Mouse (Mus musculus) myocyte (in vitro differentiated cells): ENCODE measurements around the gene H2afy. TPM values are rescaled to one million over a fixed set of nuclear protein-coding genes. Genes with fewer than 3 reads are reported as not detected.

Experiments used
- H3K27me3 ChIP-seq: one replicate; pipeline ENCODE4 v1.6.1; 2011; ENCODE audit not compliant: control insufficient read depth, insufficient read depth, insufficient read length
- H3K36me3 ChIP-seq: one replicate; pipeline ENCODE4 v1.6.1; 2011; ENCODE audit not compliant: control insufficient read depth, insufficient read depth
- H3K4me2 ChIP-seq: one replicate; pipeline ENCODE4 v1.6.1; 2011; ENCODE audit warnings: low read depth, control low read depth
- H3K4me3 ChIP-seq: one replicate; pipeline ENCODE4 v1.5.1; 2011; ENCODE audit warnings: mild to moderate bottlenecking, control low read depth, moderate library complexity
- H3K79me2 ChIP-seq: one replicate; pipeline ENCODE4 v1.6.1; 2011; ENCODE audit not compliant: control insufficient read depth, insufficient read depth
- H3ac ChIP-seq: one replicate; pipeline ENCODE4 v1.6.1; 2011; ENCODE audit not compliant: control insufficient read depth, insufficient read length
- CEBPB ChIP-seq: IDR thresholded peaks from 2 replicates; pipeline ENCODE4 v1.6.1; 2011; ENCODE audit warnings: mild to moderate bottlenecking, moderate library complexity; ENCODE audit not compliant: poor library complexity, insufficient read depth, severe bottlenecking
- E2F4 ChIP-seq: IDR thresholded peaks from one replicate; pipeline ENCODE4 v1.6.1; 2011; ENCODE audit warnings: mild to moderate bottlenecking, control low read depth, moderate library complexity; ENCODE audit not compliant: insufficient read depth
- MAX ChIP-seq: IDR thresholded peaks from one replicate; pipeline ENCODE4 v1.6.1; 2011; ENCODE audit warnings: low read depth, mild to moderate bottlenecking, control low read depth
- MYOD1 ChIP-seq, 3 experiments: IDR thresholded peaks; one replicate each; pipeline ENCODE4 v1.6.1; 2011; ENCODE audit warnings: control low read depth in 2 of 3, low read depth in 2 of 3, mild to moderate bottlenecking in 2 of 3, moderate library complexity in 1 of 3; ENCODE audit not compliant: insufficient read length in 2 of 3, control insufficient read depth in 1 of 3
- MYOG ChIP-seq, 3 experiments: IDR thresholded peaks; one replicate each; pipeline ENCODE4 v1.6.1; 2011; ENCODE audit warnings: control low read depth in 2 of 3, low read depth in 2 of 3, mild to moderate bottlenecking in 2 of 3; ENCODE audit not compliant: insufficient read length in 2 of 3, control insufficient read depth in 1 of 3, insufficient read depth in 1 of 3
- POLR2A ChIP-seq: IDR thresholded peaks from one replicate; pipeline ENCODE4 v1.6.1; 2011; ENCODE audit warnings: low read depth, mild to moderate bottlenecking, control low read depth, moderate library complexity; ENCODE audit not compliant: insufficient read length
- POLR2AphosphoS2 ChIP-seq: IDR thresholded peaks from one replicate; pipeline ENCODE4 v1.6.1; 2011; ENCODE audit warnings: low read depth, control low read depth; ENCODE audit not compliant: insufficient read length
- REST ChIP-seq: IDR thresholded peaks from one replicate; pipeline ENCODE4 v1.6.1; 2011; ENCODE audit warnings: mild to moderate bottlenecking, control low read depth, moderate library complexity; ENCODE audit not compliant: insufficient read depth, insufficient read length
- SRF ChIP-seq: IDR thresholded peaks from one replicate; pipeline ENCODE4 v1.6.1; 2011; ENCODE audit warnings: low read depth; ENCODE audit not compliant: control insufficient read depth, insufficient read length
- TCF12 ChIP-seq: IDR thresholded peaks from one replicate; pipeline ENCODE4 v1.6.1; 2011; ENCODE audit warnings: mild to moderate bottlenecking, control low read depth; ENCODE audit not compliant: poor library complexity, insufficient read depth, severe bottlenecking
- TCF3 ChIP-seq: IDR thresholded peaks from one replicate; pipeline ENCODE4 v1.6.1; 2011; ENCODE audit warnings: low read depth, control low read depth; ENCODE audit not compliant: insufficient read length
- USF1 ChIP-seq: IDR thresholded peaks from one replicate; pipeline ENCODE4 v1.6.1; 2011; ENCODE audit warnings: low read depth, mild to moderate bottlenecking, control low read depth, moderate library complexity
- polyA plus RNA-seq: library from polyadenylated mRNA; unstranded; fragments of >200 nt; fragmentation: generic; extraction: Trizol; gene quantifications from one replicate; pipeline ENCODE4 v1.2.1, GENCODE M21; 2012; ENCODE audit warnings: missing spikeins

The H2afy gene
- polyA plus RNA-seq, 1 experiment: 62.8 TPM

GRCm38 (mm10) chr13:56108849-56109519, 27.2 kb downstream of the H2afy start:
- H3K79me2 ChIP-seq: peaks cover 28% of the 10 kb centered on the region
- no peak overlapping the region for H3K4me2 ChIP-seq
- H3ac ChIP-seq: no peak overlapping the region
- no peaks in the 10 kb centered on the region for H3K36me3 ChIP-seq
- no peaks in the 10 kb centered on the region for H3K27me3 ChIP-seq
- TF ChIP-seq MAX (no peak), MYOG (IDR thresholded peaks at IDR 0.05; ENCODE audit: control insufficient read depth in 1 of 3, insufficient read depth in 1 of 3, insufficient read length in 2 of 3, low read depth in 2 of 3) (no peak), E2F4 (no peak), POLR2A (no peak), MYOD1 (IDR thresholded peaks at IDR 0.05; ENCODE audit: control insufficient read depth in 1 of 3, insufficient read length in 2 of 3, low read depth in 2 of 3) (no peak), TCF3 (no peak)
- H3K4me3 ChIP-seq: no peak overlapping the region

- no peak for TF ChIP-seq REST
- no peak for TF ChIP-seq MYOD1 (IDR thresholded peaks at IDR 0.05; ENCODE audit: control insufficient read depth in 1 of 3, insufficient read length in 2 of 3, low read depth in 2 of 3)
- TF ChIP-seq SRF: no peak
- TF ChIP-seq CEBPB: no peak
- TF ChIP-seq POLR2A: no peak
- Histone ChIP-seq H3K36me3 (no peaks in the 10 kb centered on the region), H3K79me2 (peaks cover 24% of the 10 kb centered on the region), H3K4me3 (no peak overlapping the region), H3ac (no peak overlapping the region), H3K27me3 (no peaks in the 10 kb centered on the region), H3K4me2 (no peak overlapping the region)
Measured at GRCm38 (mm10) chr13:56104971-56105391, 31.2 kb downstream of the H2afy start.

GRCm38 (mm10) chr13:56103796-56104746, 32.1 kb downstream of the H2afy start:
- Histone ChIP-seq H3K4me2 (no peak overlapping the region), H3K27me3 (no peaks in the 10 kb centered on the region), H3ac (no peak overlapping the region), H3K36me3 (no peaks in the 10 kb centered on the region), H3K4me3 (no peak overlapping the region), H3K79me2 (peaks cover 15% of the 10 kb centered on the region)
- no peak for TF ChIP-seq POLR2A
- no peak for TF ChIP-seq MAX
- TF ChIP-seq REST: no peak
- no peak for TF ChIP-seq POLR2AphosphoS2
- no peak for TF ChIP-seq TCF3
- TF ChIP-seq TCF12: no peak
- no peak for TF ChIP-seq MYOG (IDR thresholded peaks at IDR 0.05; ENCODE audit: control insufficient read depth in 1 of 3, insufficient read depth in 1 of 3, insufficient read length in 2 of 3, low read depth in 2 of 3)
- TF ChIP-seq USF1: no peak
- TF ChIP-seq MYOD1 (IDR thresholded peaks at IDR 0.05; ENCODE audit: control insufficient read depth in 1 of 3, insufficient read length in 2 of 3, low read depth in 2 of 3): no peak
- TF ChIP-seq CEBPB: no peak
- no peak for TF ChIP-seq E2F4

- H3K4me2 ChIP-seq: no peak overlapping the region
- no peak overlapping the region for H3ac ChIP-seq
- no peak for TF ChIP-seq TCF3
- no peak for TF ChIP-seq TCF12
- TF ChIP-seq E2F4: no peak
- no peak for TF ChIP-seq POLR2A
- TF ChIP-seq REST: no peak
- no peak for TF ChIP-seq CEBPB
- no peak for TF ChIP-seq MYOD1 (IDR thresholded peaks at IDR 0.05; ENCODE audit: control insufficient read depth in 1 of 3, insufficient read length in 2 of 3, low read depth in 2 of 3)
- no peak for TF ChIP-seq SRF
- no peak for TF ChIP-seq MYOG (IDR thresholded peaks at IDR 0.05; ENCODE audit: control insufficient read depth in 1 of 3, insufficient read depth in 1 of 3, insufficient read length in 2 of 3, low read depth in 2 of 3)
- no peak for TF ChIP-seq USF1
- TF ChIP-seq POLR2AphosphoS2: no peak
- no peak for TF ChIP-seq MAX
- no peaks in the 10 kb centered on the region for H3K27me3 ChIP-seq
- no peaks in the 10 kb centered on the region for H3K36me3 ChIP-seq
- H3K4me3 ChIP-seq: no peak overlapping the region
- H3K79me2 ChIP-seq: peaks cover under 1% of the 10 kb centered on the region
Measured at GRCm38 (mm10) chr13:56102160-56102559, 34.0 kb downstream of the H2afy start.
